Mouse (Mus musculus) embryo, embryonic 11 days (tissue): ENCODE measurements at regions not wholly inside any gene's neighbourhood (a gene's known extent, or its start where the extent isn't known, plus 50 kb on each side); places are given as distances from the start of the nearest gene placed in this dataset.

Experiments used
- DNase-seq: peaks from one replicate; pipeline ENCODE4 v3.0.0-alpha.2; 2015

- DNase-seq, result no peak
These were observed 179.6 kb upstream of the Prickle1 start for GRCm38 (mm10) chr15:93775199-93775745.

- no peak for DNase-seq
These were observed 178.6 kb upstream of the Prickle1 start for GRCm38 (mm10) chr15:93774340-93774739.

- DNase-seq, result no peak
These were observed 171.3 kb upstream of the Prickle1 start for GRCm38 (mm10) chr15:93766981-93767380.

- no peak for DNase-seq
These were observed 167.4 kb upstream of the Prickle1 start for GRCm38 (mm10) chr15:93763047-93763446.

- DNase-seq, result no peak
These were observed 162.6 kb upstream of the Prickle1 start for GRCm38 (mm10) chr15:93758204-93758836.

GRCm38 (mm10) chr15:93755989-93756388 lies 160.3 kb upstream of the Prickle1 start:
- DNase-seq, result no peak

GRCm38 (mm10) chr15:93751817-93752216 lies 156.1 kb upstream of the Prickle1 start:
- DNase-seq, result no peak

GRCm38 (mm10) chr15:93750953-93751352 lies 155.3 kb upstream of the Prickle1 start:
- DNase-seq, result peak; percentile 69

GRCm38 (mm10) chr15:93744191-93744945 lies 148.7 kb upstream of the Prickle1 start:
- peak; percentile 50 for DNase-seq

GRCm38 (mm10) chr15:93733731-93734510 lies 138.2 kb upstream of the Prickle1 start:
- no peak for DNase-seq

GRCm38 (mm10) chr15:93732825-93733224 lies 137.1 kb upstream of the Prickle1 start:
- no peak for DNase-seq

GRCm38 (mm10) chr15:93731161-93731560 lies 135.5 kb upstream of the Prickle1 start:
- no peak for DNase-seq

GRCm38 (mm10) chr15:93715443-93715842 lies 119.8 kb upstream of the Prickle1 start:
- DNase-seq, result no peak

- no peak for DNase-seq
These were observed 117.7 kb upstream of the Prickle1 start for GRCm38 (mm10) chr15:93713428-93713827.

GRCm38 (mm10) chr15:93712594-93712993 lies 116.9 kb upstream of the Prickle1 start:
- DNase-seq, result peak; percentile 42

GRCm38 (mm10) chr15:93711150-93711784 lies 115.6 kb upstream of the Prickle1 start:
- no peak for DNase-seq

GRCm38 (mm10) chr15:93710493-93711149 lies 114.9 kb upstream of the Prickle1 start:
- DNase-seq, result no peak

GRCm38 (mm10) chr15:93706366-93706930 lies 110.8 kb upstream of the Prickle1 start:
- DNase-seq, result no peak

- no peak for DNase-seq
These were observed 110.0 kb upstream of the Prickle1 start for GRCm38 (mm10) chr15:93705651-93706050.

GRCm38 (mm10) chr15:93705109-93705508 lies 109.4 kb upstream of the Prickle1 start:
- DNase-seq, result no peak

GRCm38 (mm10) chr15:93701017-93701416 lies 105.3 kb upstream of the Prickle1 start:
- DNase-seq, result no peak

GRCm38 (mm10) chr15:93699971-93700370 lies 104.3 kb upstream of the Prickle1 start:
- DNase-seq, result no peak
